Mouse (Mus musculus): Measurements from ENCODE around the gene Ccdc88c. TPM values are rescaled to one million over a fixed set of nuclear protein-coding genes. Genes with fewer than 3 reads are reported as not detected.

The Ccdc88c gene
- polyA plus RNA-seq, 1 experiment from 2014 or later, result 4.8 TPM

DNA sequence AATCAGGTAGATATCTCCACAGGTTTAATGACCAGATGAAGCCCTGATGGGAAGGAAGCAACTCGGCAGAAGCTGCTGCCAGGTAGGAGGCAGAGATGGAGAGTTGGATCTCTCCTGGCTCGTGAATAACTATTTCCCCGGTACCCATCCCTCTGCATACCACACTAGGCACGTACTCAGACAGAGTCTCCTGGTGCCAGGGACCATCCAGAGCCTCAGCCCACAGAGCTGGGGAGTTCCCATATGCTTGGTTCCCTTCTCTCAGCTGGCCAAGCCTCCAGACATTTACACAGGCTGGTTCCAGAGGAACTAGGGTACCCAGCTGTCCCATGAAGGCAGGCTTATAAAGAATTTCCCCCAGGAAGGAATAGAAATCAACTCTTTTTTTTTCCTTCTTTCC lies 142.0 kb downstream of the Ccdc88c start:
- 80% methylated on average over 4 of the region's 4 CpGs for WGBS
- Histone ChIP-seq H3K27me3 (ENCODE audit: control insufficient read depth, insufficient read depth, low read length) (no peaks in the 10 kb centered on the region), H3K27ac (replicated peaks; ENCODE audit: low read depth, low read length) (no peak overlapping the region)

DNA sequence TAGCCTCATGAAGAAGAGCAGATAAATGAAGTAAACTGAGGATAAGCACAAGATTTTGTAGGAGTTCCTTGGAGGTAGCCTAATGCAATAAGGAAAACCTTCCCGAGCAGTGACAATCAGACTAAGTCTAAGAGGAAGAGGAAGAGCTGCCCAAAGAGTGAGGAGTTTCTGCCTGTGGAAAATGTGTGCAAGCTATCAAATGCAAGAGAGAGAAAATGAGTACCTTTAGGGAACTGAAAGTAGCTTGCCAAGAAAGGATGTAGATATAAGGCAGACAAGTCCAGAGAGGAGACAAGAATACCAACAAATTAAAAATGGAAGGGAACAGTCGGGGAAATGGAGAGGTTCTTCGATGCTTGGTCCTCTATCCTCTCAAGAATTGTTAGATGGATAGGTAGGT lies 143.3 kb downstream of the Ccdc88c start:
- Histone ChIP-seq H3K27ac (replicated peaks; ENCODE audit: low read depth, low read length) (no peak overlapping the region), H3K4me1 (ENCODE audit: control insufficient read depth, insufficient read depth, low read length) (no peaks in the 10 kb centered on the region), H3K4me2 (ENCODE audit: low read depth, low read length) (no peak overlapping the region), H3K36me3 (replicated peaks; ENCODE audit: control insufficient read depth, insufficient read depth, low read depth, low read length) (no peaks in the 10 kb centered on the region), H3K4me3 (ENCODE audit: low read depth, low read length) (no peak overlapping the region), H3K27me3 (ENCODE audit: control insufficient read depth, insufficient read depth, low read length) (no peaks in the 10 kb centered on the region), H3K9me3 (replicated peaks; ENCODE audit: control insufficient read depth, low read length) (no peaks in the 10 kb centered on the region), H3K9ac (replicated peaks; ENCODE audit: low read length) (no peak overlapping the region)
- WGBS, result 92% methylated on average over 3 of the region's 3 CpGs
- no peak for DNase-seq (ENCODE audit: low spot score)
- ATAC-seq (replicated peaks; ENCODE audit: insufficient number of reproducible peaks, low FRiP score, low TSS enrichment, low read depth), result no peak

More for the DNA sequence above, 142.0 kb downstream of the Ccdc88c start:
- Histone ChIP-seq H3K9ac (replicated peaks; ENCODE audit: low read length) (no peak overlapping the region), H3K4me1 (ENCODE audit: control insufficient read depth, insufficient read depth, low read length) (no peaks in the 10 kb centered on the region), H3K9me3 (replicated peaks; ENCODE audit: control insufficient read depth, low read length) (no peaks in the 10 kb centered on the region), H3K4me3 (ENCODE audit: low read depth, low read length) (no peak overlapping the region), H3K36me3 (replicated peaks; ENCODE audit: control insufficient read depth, insufficient read depth, low read depth, low read length) (no peaks in the 10 kb centered on the region), H3K4me2 (ENCODE audit: low read depth, low read length) (no peak overlapping the region)
- ATAC-seq (replicated peaks; ENCODE audit: insufficient number of reproducible peaks, low FRiP score, low TSS enrichment, low read depth) (no peak), DNase-seq (ENCODE audit: low spot score) (no peak)

DNA sequence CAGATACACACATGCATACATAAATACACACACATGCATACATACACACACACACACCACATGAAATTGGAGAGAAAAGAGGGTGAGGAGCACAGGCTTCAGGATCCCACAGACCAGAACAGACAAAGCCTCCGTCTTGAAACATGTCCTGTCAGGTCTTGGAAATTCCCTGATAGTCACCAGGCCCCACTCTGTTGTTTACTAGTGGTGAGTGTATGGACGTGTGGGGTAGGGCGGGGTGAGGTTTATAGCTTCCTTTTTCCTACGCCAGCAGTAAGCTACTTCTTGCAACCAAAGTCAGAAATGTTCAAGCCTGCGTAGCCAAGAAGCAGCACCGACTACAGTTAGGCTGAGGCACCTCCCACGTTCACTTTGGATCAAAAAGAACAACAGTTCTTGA lies 145.7 kb downstream of the Ccdc88c start:
- H3K27me3 ChIP-seq (ENCODE audit: control insufficient read depth, insufficient read depth, low read length), result no peaks in the 10 kb centered on the region
- no peaks in the 10 kb centered on the region for H3K9me3 ChIP-seq (replicated peaks; ENCODE audit: control insufficient read depth, low read length)
- 85% methylated on average over 7 of the region's 7 CpGs for WGBS
- no peak overlapping the region for H3K4me2 ChIP-seq (ENCODE audit: low read depth, low read length)
- ATAC-seq (replicated peaks; ENCODE audit: insufficient number of reproducible peaks, low FRiP score, low TSS enrichment, low read depth), result no peak
- H3K27ac ChIP-seq (replicated peaks; ENCODE audit: low read depth, low read length), result no peak overlapping the region
- H3K9ac ChIP-seq (replicated peaks; ENCODE audit: low read length), result no peak overlapping the region
- no peaks in the 10 kb centered on the region for H3K4me1 ChIP-seq (ENCODE audit: control insufficient read depth, insufficient read depth, low read length)
- DNase-seq (ENCODE audit: low spot score), result no peak
- no peaks in the 10 kb centered on the region for H3K36me3 ChIP-seq (replicated peaks; ENCODE audit: control insufficient read depth, insufficient read depth, low read depth, low read length)
- no peak overlapping the region for H3K4me3 ChIP-seq (ENCODE audit: low read depth, low read length)

DNA sequence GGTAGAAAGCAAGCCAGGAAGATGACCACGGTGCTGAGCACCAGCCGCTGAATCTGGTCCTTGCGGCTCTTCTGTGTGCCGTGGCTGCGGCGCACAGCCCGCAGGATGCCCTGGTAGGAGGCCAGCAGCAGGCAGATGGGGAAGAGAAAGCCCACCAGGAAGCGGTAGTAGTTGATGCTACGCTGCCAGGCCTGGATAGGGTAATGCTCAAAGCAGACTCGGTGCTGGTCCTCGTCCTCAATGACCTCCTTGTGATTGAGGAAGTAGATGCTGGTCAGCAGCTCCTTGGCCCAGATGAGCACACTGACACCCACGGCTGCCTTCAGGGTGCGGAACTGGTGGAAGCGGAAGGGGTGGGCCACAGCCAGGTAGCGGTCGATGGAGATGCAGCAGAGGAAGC lies 150.3 kb downstream of the Ccdc88c start:
- H3K9ac ChIP-seq (replicated peaks; ENCODE audit: low read length), result no peak overlapping the region
- 89% methylated on average over 16 of the region's 16 CpGs for WGBS
- no peaks in the 10 kb centered on the region for H3K4me1 ChIP-seq (ENCODE audit: control insufficient read depth, insufficient read depth, low read length)

DNA sequence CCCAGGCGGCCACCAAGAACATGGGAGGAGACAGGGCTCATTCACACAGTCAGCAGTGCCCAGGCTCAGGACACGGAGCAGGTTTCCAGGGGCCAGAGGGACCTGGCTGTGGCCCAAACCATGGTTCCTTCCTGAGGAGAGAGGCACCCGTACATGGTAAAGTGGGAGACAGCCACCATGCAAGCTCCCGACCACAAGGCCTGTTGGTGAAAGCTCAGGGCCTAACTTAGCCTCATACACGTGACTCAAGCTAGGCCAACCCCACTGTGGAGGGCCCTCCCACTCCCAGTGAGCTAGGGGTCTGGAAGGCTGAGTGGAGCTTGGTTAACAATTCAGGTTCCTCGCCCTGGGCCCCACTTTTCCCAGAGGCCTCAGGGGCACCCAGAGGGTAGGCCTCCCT lies 150.9 kb downstream of the Ccdc88c start:
- Histone ChIP-seq H3K36me3 (replicated peaks; ENCODE audit: control insufficient read depth, insufficient read depth, low read depth, low read length) (no peaks in the 10 kb centered on the region), H3K4me3 (ENCODE audit: low read depth, low read length) (no peak overlapping the region), H3K9ac (replicated peaks; ENCODE audit: low read length) (no peak overlapping the region), H3K4me1 (ENCODE audit: control insufficient read depth, insufficient read depth, low read length) (no peaks in the 10 kb centered on the region), H3K9me3 (replicated peaks; ENCODE audit: control insufficient read depth, low read length) (no peaks in the 10 kb centered on the region), H3K27me3 (ENCODE audit: control insufficient read depth, insufficient read depth, low read length) (no peaks in the 10 kb centered on the region), H3K4me2 (ENCODE audit: low read depth, low read length) (no peak overlapping the region), H3K27ac (replicated peaks; ENCODE audit: low read depth, low read length) (no peak overlapping the region)
- DNase-seq (ENCODE audit: low spot score) (no peak), ATAC-seq (replicated peaks; ENCODE audit: insufficient number of reproducible peaks, low FRiP score, low TSS enrichment, low read depth) (no peak)
- 82% methylated on average over 6 of the region's 6 CpGs for WGBS

More for the DNA sequence above, 150.3 kb downstream of the Ccdc88c start:
- H3K27me3 ChIP-seq (ENCODE audit: control insufficient read depth, insufficient read depth, low read length), result no peaks in the 10 kb centered on the region
- no peaks in the 10 kb centered on the region for H3K9me3 ChIP-seq (replicated peaks; ENCODE audit: control insufficient read depth, low read length)
- no peak overlapping the region for H3K27ac ChIP-seq (replicated peaks; ENCODE audit: low read depth, low read length)
- H3K36me3 ChIP-seq (replicated peaks; ENCODE audit: control insufficient read depth, insufficient read depth, low read depth, low read length), result no peaks in the 10 kb centered on the region
- H3K4me3 ChIP-seq (ENCODE audit: low read depth, low read length), result no peak overlapping the region
- ATAC-seq (replicated peaks; ENCODE audit: insufficient number of reproducible peaks, low FRiP score, low TSS enrichment, low read depth) (no peak), DNase-seq (ENCODE audit: low spot score) (no peak)
- no peak overlapping the region for H3K4me2 ChIP-seq (ENCODE audit: low read depth, low read length)

DNA sequence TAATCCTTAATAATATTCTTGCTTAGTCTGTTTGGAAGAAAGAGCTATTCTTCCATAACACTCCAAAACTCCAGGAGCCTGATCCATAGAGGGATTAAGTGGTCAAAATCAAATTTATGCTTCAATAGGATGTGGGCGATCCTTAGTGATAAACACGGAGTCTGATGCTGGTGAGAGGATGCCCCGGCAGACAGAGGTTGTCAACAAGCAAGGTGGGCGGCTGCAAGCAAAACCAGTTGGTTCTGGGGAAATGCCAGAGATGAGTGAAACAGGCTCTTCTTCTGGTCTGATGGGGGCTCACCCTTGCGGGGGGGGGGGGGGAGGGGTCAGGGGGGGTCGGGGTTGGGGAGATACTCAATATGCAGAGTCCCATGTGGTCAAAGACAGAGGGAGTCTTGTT lies 152.9 kb downstream of the Ccdc88c start:
- DNase-seq (ENCODE audit: low spot score) (no peak), ATAC-seq (replicated peaks; ENCODE audit: insufficient number of reproducible peaks, low FRiP score, low TSS enrichment, low read depth) (no peak)
- 79% methylated on average over 5 of the region's 6 CpGs for WGBS
- Histone ChIP-seq H3K27me3 (ENCODE audit: control insufficient read depth, insufficient read depth, low read length) (no peaks in the 10 kb centered on the region), H3K36me3 (replicated peaks; ENCODE audit: control insufficient read depth, insufficient read depth, low read depth, low read length) (no peaks in the 10 kb centered on the region), H3K27ac (replicated peaks; ENCODE audit: low read depth, low read length) (no peak overlapping the region), H3K9ac (replicated peaks; ENCODE audit: low read length) (no peak overlapping the region), H3K9me3 (replicated peaks; ENCODE audit: control insufficient read depth, low read length) (no peaks in the 10 kb centered on the region), H3K4me1 (ENCODE audit: control insufficient read depth, insufficient read depth, low read length) (no peaks in the 10 kb centered on the region), H3K4me2 (ENCODE audit: low read depth, low read length) (no peak overlapping the region), H3K4me3 (ENCODE audit: low read depth, low read length) (no peak overlapping the region)

DNA sequence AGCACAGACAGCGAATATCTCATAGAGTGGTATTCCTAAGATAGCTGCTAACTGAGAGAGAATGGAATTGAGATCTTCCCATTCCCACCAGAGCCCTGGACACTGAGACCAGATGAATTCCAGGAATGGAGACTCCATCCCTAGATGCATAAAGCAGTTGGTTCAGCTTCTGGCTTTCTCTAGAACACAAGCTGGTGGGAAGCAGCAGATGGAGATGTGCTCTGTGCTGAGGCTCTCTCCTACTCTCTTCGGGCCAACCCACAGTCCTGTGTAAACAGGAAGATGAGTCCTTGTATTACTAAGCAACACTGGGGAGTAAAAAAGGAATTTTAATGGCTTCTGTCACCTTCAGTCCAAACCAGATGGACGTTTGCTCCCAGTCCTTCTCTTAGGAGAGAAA lies 153.3 kb downstream of the Ccdc88c start:
- no peak overlapping the region for H3K27ac ChIP-seq (replicated peaks; ENCODE audit: low read depth, low read length)
- H3K36me3 ChIP-seq (replicated peaks; ENCODE audit: control insufficient read depth, insufficient read depth, low read depth, low read length), result no peaks in the 10 kb centered on the region
- no peak overlapping the region for H3K9ac ChIP-seq (replicated peaks; ENCODE audit: low read length)
- H3K27me3 ChIP-seq (ENCODE audit: control insufficient read depth, insufficient read depth, low read length), result no peaks in the 10 kb centered on the region
- no peaks in the 10 kb centered on the region for H3K9me3 ChIP-seq (replicated peaks; ENCODE audit: control insufficient read depth, low read length)
- H3K4me3 ChIP-seq (ENCODE audit: low read depth, low read length), result no peak overlapping the region
- H3K4me2 ChIP-seq (ENCODE audit: low read depth, low read length), result no peak overlapping the region
- 65% methylated on average over 3 of the region's 3 CpGs for WGBS
- H3K4me1 ChIP-seq (ENCODE audit: control insufficient read depth, insufficient read depth, low read length), result no peaks in the 10 kb centered on the region
- ATAC-seq (replicated peaks; ENCODE audit: insufficient number of reproducible peaks, low FRiP score, low TSS enrichment, low read depth) (no peak), DNase-seq (ENCODE audit: low spot score) (no peak)

DNA sequence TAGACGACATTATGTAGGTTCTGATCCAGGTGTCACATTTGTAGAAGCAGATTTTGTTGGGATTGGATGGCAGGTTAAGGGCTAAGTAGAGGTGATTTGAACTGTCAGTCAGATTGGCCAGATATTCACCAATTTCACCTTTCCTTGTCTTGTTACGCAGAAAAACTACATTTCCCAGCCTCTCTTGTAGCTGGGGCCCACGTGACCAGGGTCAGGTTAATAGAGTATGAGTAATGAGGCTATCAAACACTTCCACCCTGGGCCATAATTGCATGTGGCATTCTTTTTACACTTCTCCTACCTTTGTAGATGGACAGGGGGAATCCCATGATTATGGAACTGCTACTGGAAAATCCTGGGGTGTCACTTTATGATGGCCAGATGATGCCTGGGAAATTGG lies 155.2 kb downstream of the Ccdc88c start:
- no peak for DNase-seq (ENCODE audit: low spot score)
- Histone ChIP-seq H3K9me3 (replicated peaks; ENCODE audit: control insufficient read depth, low read length) (no peaks in the 10 kb centered on the region), H3K36me3 (replicated peaks; ENCODE audit: control insufficient read depth, insufficient read depth, low read depth, low read length) (no peaks in the 10 kb centered on the region), H3K27me3 (ENCODE audit: control insufficient read depth, insufficient read depth, low read length) (no peaks in the 10 kb centered on the region), H3K4me1 (ENCODE audit: control insufficient read depth, insufficient read depth, low read length) (no peaks in the 10 kb centered on the region), H3K4me3 (ENCODE audit: low read depth, low read length) (no peak overlapping the region), H3K9ac (replicated peaks; ENCODE audit: low read length) (no peak overlapping the region), H3K4me2 (ENCODE audit: low read depth, low read length) (no peak overlapping the region), H3K27ac (replicated peaks; ENCODE audit: low read depth, low read length) (no peak overlapping the region)
- WGBS, result 80% methylated on average over 3 of the region's 3 CpGs
- ATAC-seq (replicated peaks; ENCODE audit: insufficient number of reproducible peaks, low FRiP score, low TSS enrichment, low read depth), result no peak
